Mouse (Mus musculus) neural tube, embryonic 13.5 days (tissue): Measurements from ENCODE around the gene Ugp2. TPM values are rescaled to one million over a fixed set of nuclear protein-coding genes. Genes with fewer than 3 reads are reported as not detected.
A peak's percentile ranks its signal among the peaks of the same experiment; 100 is the strongest.

Source experiments
- microRNA counts: library from miRNA; unstranded; fragments of <30 nt; microRNA quantifications from one replicate; lab custom pipeline; 2016
- microRNA-seq: library from miRNA; unstranded; fragments of <30 nt; microRNA quantifications from one replicate; pipeline ENCODE4, GENCODE M21; 2016
- polyA plus RNA-seq: library from polyadenylated mRNA; unstranded; fragments of >200 nt; fragmentation: Nextera tagmentation; extraction: Ambion mirVana; gene quantifications from 2 replicates; pipeline ENCODE4 v1.2.1, GENCODE M21; 2015

Gene Ugp2
- polyA plus RNA-seq, 1 experiment from 2014 or later = 73.2 TPM

MicroRNAs encoded within 50 kb of the gene (microRNA counts, 519-probe panel; counts per million panel counts)
- microRNA mmu-miR-1933-3p (lab: Ali Mortazavi, UCI) (not detected), microRNA mmu-miR-1933-5p (lab: Ali Mortazavi, UCI) (1,255 counts per million, percentile 4 among the panel's probes with 10 or more counts)

Small RNAs within 50 kb of the gene (microRNA-seq; reads per million reads assigned to microRNA genes)
- gene Mir1933 = not detected

Other genes with a start within 250 kb of the Ugp2 start
- gene Vps54, start 131.9 kb downstream of the Ugp2 start, polyA plus RNA-seq = 11.0 and 11.7 TPM in 2 replicates
- gene Wdpcp, start 201.0 kb upstream of the Ugp2 start, polyA plus RNA-seq = 10.8 and 10.9 TPM in 2 replicates
- gene Mdh1, start 201.2 kb upstream of the Ugp2 start, polyA plus RNA-seq = 463 and 487 TPM in 2 replicates